Mouse (Mus musculus) intestine, embryonic 14.5 days (tissue): Measurements from ENCODE around the gene Pfdn2. TPM values are rescaled to one million over a fixed set of nuclear protein-coding genes. Genes with fewer than 3 reads are reported as not detected.

Source experiments
- ATAC-seq: fragments of 200-750 bp; cut with Nextera tagmentation; replicated peaks from 2 replicates; pipeline ENCODE4 v1.8.0; 2017; ENCODE audit warnings: low read depth, moderate number of reproducible peaks, moderate TSS enrichment, moderate library complexity; ENCODE audit not compliant: low FRiP score, low TSS enrichment
- DNase-seq: peaks from one replicate; pipeline ENCODE4 v3.0.0-alpha.2; 2018; ENCODE audit warnings: low spot score
- H3K27ac ChIP-seq: fragments of 300-500 bp; sonication (generic); 2 replicates; pipeline ENCODE4 v1.5.1; 2014; ENCODE audit warnings: low read depth, mild to moderate bottlenecking, control low read depth
- H3K27me3 ChIP-seq: fragments of 300-500 bp; sonication (generic); replicated peaks from 2 replicates; pipeline ENCODE4 v1.6.1; 2014; ENCODE audit warnings: low read length, control low read depth; ENCODE audit not compliant: control insufficient read depth, insufficient read depth
- H3K36me3 ChIP-seq: fragments of 300-500 bp; sonication (generic); 2 replicates; pipeline ENCODE4 v1.6.1; 2014; ENCODE audit warnings: low read length, control low read depth; ENCODE audit not compliant: control insufficient read depth, insufficient read depth
- H3K4me1 ChIP-seq: fragments of 300-500 bp; sonication (generic); replicated peaks from 2 replicates; pipeline ENCODE4 v1.6.1; 2014; ENCODE audit warnings: low read length, control low read depth, mixed read lengths; ENCODE audit not compliant: control insufficient read depth, insufficient read depth
- H3K4me2 ChIP-seq: fragments of 300-500 bp; sonication (generic); 2 replicates; pipeline ENCODE4 v1.6.1; 2014; ENCODE audit warnings: low read length
- H3K4me3 ChIP-seq: fragments of 300-500 bp; sonication (generic); 2 replicates; pipeline ENCODE4 v1.5.1; 2014; ENCODE audit warnings: low read depth, low read length, control low read depth, mixed read lengths
- H3K9ac ChIP-seq: fragments of 300-500 bp; sonication (generic); 2 replicates; pipeline ENCODE4 v1.6.1; 2014; ENCODE audit warnings: mild to moderate bottlenecking, low read length
- H3K9me3 ChIP-seq: fragments of 300-500 bp; sonication (generic); 2 replicates; pipeline ENCODE4 v1.6.1; 2016; ENCODE audit warnings: low read length, control low read depth; ENCODE audit not compliant: control insufficient read depth
- WGBS: fragments of 180-500 bp; shearing (Covaris S2); extraction: QIAGEN DNeasy Blood & Tissue Kit; methylation state at CpG from one replicate; pipeline ENCODE4 v1.1.7; 2014; 5-methylcytosine and 5-hydroxymethylcytosine counted together
- polyA plus RNA-seq: library from polyadenylated mRNA; unstranded; fragments of >200 nt; fragmentation: Nextera tagmentation; extraction: Ambion mirVana; gene quantifications from 2 replicates; pipeline ENCODE4 v1.2.1, GENCODE M21; 2014

Pfdn2 gene
- polyA plus RNA-seq, 1 experiment from 2014 or later: 51.4 TPM

- no peaks in the 10 kb centered on the region for H3K36me3 ChIP-seq
- H3K4me1 ChIP-seq: peaks cover 9% of the 10 kb centered on the region; the same call in 1 of the 2 replicates
- H3K4me3 ChIP-seq: peak overlapping the region; percentile 13; the same call in 1 of the 2 replicates
- H3K4me2 ChIP-seq: peak overlapping the region; percentile 51
- H3K27me3 ChIP-seq: peaks cover 18% of the 10 kb centered on the region; the same call in 1 of the 2 replicates
- H3K9ac ChIP-seq: no peak overlapping the region
- no peaks in the 10 kb centered on the region for H3K9me3 ChIP-seq
- H3K27ac ChIP-seq: no peak overlapping the region
- 4% methylated on average over 31 of the region's 31 CpGs for WGBS
- DNase-seq (peak; percentile 83), ATAC-seq (0 out of 2 replicates have a peak, but pooled peaks have one; percentile 36)
Observed at GRCm38 (mm10) chr1:171379935-171380599, 34.6 kb downstream of the Pfdn2 start.

GRCm38 (mm10) chr1:171382096-171382620 is 36.7 kb downstream of the Pfdn2 start:
- ATAC-seq (no peak), DNase-seq (no peak)
- 80% methylated on average over 11 of the region's 11 CpGs for WGBS
- no peak overlapping the region for H3K27ac ChIP-seq
- H3K27me3 ChIP-seq: peaks cover 18% of the 10 kb centered on the region; the same call in 1 of the 2 replicates
- H3K4me1 ChIP-seq: peaks cover 5% of the 10 kb centered on the region; the same call in 1 of the 2 replicates
- H3K4me3 ChIP-seq: no peak overlapping the region
- no peaks in the 10 kb centered on the region for H3K9me3 ChIP-seq
- no peak overlapping the region for H3K9ac ChIP-seq
- H3K36me3 ChIP-seq: no peaks in the 10 kb centered on the region
- no peak overlapping the region for H3K4me2 ChIP-seq

- ATAC-seq (no peak), DNase-seq (no peak)
- Histone ChIP-seq H3K4me1 (peaks cover 5% of the 10 kb centered on the region; the same call in 1 of the 2 replicates), H3K27ac (no peak overlapping the region), H3K9me3 (no peaks in the 10 kb centered on the region), H3K36me3 (no peaks in the 10 kb centered on the region), H3K4me3 (no peak overlapping the region), H3K27me3 (peaks cover 16% of the 10 kb centered on the region; the same call in 1 of the 2 replicates), H3K9ac (no peak overlapping the region), H3K4me2 (no peak overlapping the region)
- 58% methylated on average over 9 of the region's 9 CpGs for WGBS
Observed at GRCm38 (mm10) chr1:171384361-171384760, 38.9 kb downstream of the Pfdn2 start.

- no peaks in the 10 kb centered on the region for H3K36me3 ChIP-seq
- peaks cover 8% of the 10 kb centered on the region; the same call in 1 of the 2 replicates for H3K27me3 ChIP-seq
- H3K9me3 ChIP-seq: no peaks in the 10 kb centered on the region
- DNase-seq: no peak
- no peak overlapping the region for H3K4me3 ChIP-seq
- WGBS: 53% methylated on average over 9 of the region's 9 CpGs
- ATAC-seq: no peak
- H3K9ac ChIP-seq: no peak overlapping the region
- peaks cover 2% of the 10 kb centered on the region; the same call in 1 of the 2 replicates for H3K4me1 ChIP-seq
- no peak overlapping the region for H3K4me2 ChIP-seq
- H3K27ac ChIP-seq: no peak overlapping the region
Observed at GRCm38 (mm10) chr1:171385171-171385570, 39.7 kb downstream of the Pfdn2 start.

GRCm38 (mm10) chr1:171387099-171387498 is 41.6 kb downstream of the Pfdn2 start:
- Histone ChIP-seq H3K4me2 (no peak overlapping the region), H3K9ac (no peak overlapping the region), H3K36me3 (no peaks in the 10 kb centered on the region), H3K27me3 (no peaks in the 10 kb centered on the region), H3K27ac (no peak overlapping the region), H3K9me3 (no peaks in the 10 kb centered on the region), H3K4me1 (no peaks in the 10 kb centered on the region), H3K4me3 (no peak overlapping the region)
- 0 out of 2 replicates have a peak, but pooled peaks have one; percentile 5 for ATAC-seq
- DNase-seq: peak; percentile 67
- 23% methylated on average over 6 of the region's 6 CpGs for WGBS

GRCm38 (mm10) chr1:171388376-171389102 is 43.1 kb downstream of the Pfdn2 start, which contains the start of gene Arhgap30:
Gene Arhgap30 (plus strand): TSS chr1:171388954.
- DNase-seq (no peak), ATAC-seq (no peak)
- no peak within 1 kb of the TSS for H3K4me2 ChIP-seq
- no peaks in the 10 kb centered on the region for H3K27me3 ChIP-seq
- H3K4me1 ChIP-seq: no peaks in the 10 kb centered on the region
- H3K4me3 ChIP-seq: no peak within 1 kb of the TSS
- H3K27ac ChIP-seq: no peak within 1 kb of the TSS
- no peak within 1 kb of the TSS for H3K9ac ChIP-seq
- no peaks in the 10 kb centered on the region for H3K36me3 ChIP-seq
- 78% methylated on average over 15 of the region's 15 CpGs for WGBS
- no peaks in the 10 kb centered on the region for H3K9me3 ChIP-seq

GRCm38 (mm10) chr1:171390101-171390500 is 44.6 kb downstream of the Pfdn2 start:
- no peaks in the 10 kb centered on the region for H3K4me1 ChIP-seq
- H3K36me3 ChIP-seq: no peaks in the 10 kb centered on the region
- H3K9ac ChIP-seq: no peak overlapping the region
- no peak overlapping the region for H3K4me3 ChIP-seq
- 72% methylated on average over 4 of the region's 4 CpGs for WGBS
- H3K9me3 ChIP-seq: no peaks in the 10 kb centered on the region
- ATAC-seq: no peak
- H3K27ac ChIP-seq: no peak overlapping the region
- H3K4me2 ChIP-seq: no peak overlapping the region
- H3K27me3 ChIP-seq: no peaks in the 10 kb centered on the region
- DNase-seq: no peak

- 82% methylated on average over 4 of the region's 4 CpGs for WGBS
- H3K27ac ChIP-seq: no peak overlapping the region
- DNase-seq (no peak), ATAC-seq (no peak)
- H3K9ac ChIP-seq: no peak overlapping the region
- H3K4me1 ChIP-seq: no peaks in the 10 kb centered on the region
- H3K27me3 ChIP-seq: no peaks in the 10 kb centered on the region
- no peaks in the 10 kb centered on the region for H3K36me3 ChIP-seq
- no peak overlapping the region for H3K4me3 ChIP-seq
- no peak overlapping the region for H3K4me2 ChIP-seq
- H3K9me3 ChIP-seq: no peaks in the 10 kb centered on the region
Observed at GRCm38 (mm10) chr1:171401821-171402220, 56.4 kb downstream of the Pfdn2 start.
